Comparison of ENCODE assay signal across 11 mouse cellular contexts in genomic region chr5:150263162-150263561, GRCm38 (mm10).
A peak's percentile ranks its signal among the peaks of the same experiment; 100 is the strongest.
DNase-seq lines count a peak whose midpoint lies in the region; ATAC-seq lines count a peak whose summit lies in the region.
"Had no signal": no experiment of that assay in that cellular context is flagged by ENCODE, and none has a peak within 500 bp of the region (broad histone marks: within the 10 kb centered on the region; RNA-seq: fewer than 3 reads in every experiment).

No protein-coding gene starts in this region.

- H3K4me1 ChIP-seq in hindbrain, embryonic 13.5 days (replicated peaks): peaks cover 56% of the 10 kb centered on the region
- H3K4me1 ChIP-seq in hindbrain, embryonic 12.5 days: peaks cover 24% of the 10 kb centered on the region

- H3K27ac ChIP-seq in hindbrain, embryonic 13.5 days: no peak overlapping the region
- no peak overlapping the region for H3K27ac ChIP-seq in hindbrain, embryonic 12.5 days
- H3K27ac ChIP-seq: embryonic facial prominence, embryonic 12.5 days; limb, embryonic 12.5 days; stomach, embryonic 15.5 days had no signal

- H3K4me3 ChIP-seq in hindbrain, embryonic 13.5 days: 0 out of 2 replicates have a peak overlapping the region, but pooled peaks have one; percentile 5
- H3K4me3 ChIP-seq in hindbrain, embryonic 12.5 days: no peak overlapping the region
- H3K4me3 ChIP-seq: embryonic facial prominence, embryonic 12.5 days; limb, embryonic 12.5 days; stomach, embryonic 15.5 days had no signal

- intact Hi-C loops in heart, postnatal 36 days (cut with DNase I): no loop called here

- DNase-seq in urinary bladder, postnatal 14 days (ENCODE audit: low spot score): peak; percentile 21
- no peak for DNase-seq in urinary bladder, adult 2 months (ENCODE audit: low spot score)
- peak; percentile 48 to 52 for DNase-seq in heart, postnatal 36 days
- no peak for DNase-seq in right cerebral cortex, postnatal 25 days
- no peak for DNase-seq in left cerebral cortex, adult 18-20 months (ENCODE audit: low spot score in 2 of 2)

- ATAC-seq in hindbrain, embryonic 13.5 days (ENCODE audit: low FRiP score): no peak
- ATAC-seq in hindbrain, embryonic 12.5 days (ENCODE audit: low FRiP score): no peak

- no peaks in the 10 kb centered on the region for H3K27me3 ChIP-seq in hindbrain, embryonic 13.5 days
- no peaks in the 10 kb centered on the region for H3K27me3 ChIP-seq in hindbrain, embryonic 12.5 days
- H3K27me3 ChIP-seq: CH12.LX; stomach, embryonic 15.5 days had no signal

- peaks cover under 1% of the 10 kb centered on the region; the same call in 1 of the 2 replicates for H3K36me3 ChIP-seq in hindbrain, embryonic 13.5 days
- H3K36me3 ChIP-seq in hindbrain, embryonic 12.5 days: no peaks in the 10 kb centered on the region
- H3K36me3 ChIP-seq: embryonic facial prominence, embryonic 12.5 days; limb, embryonic 12.5 days; stomach, embryonic 15.5 days had no signal

- WGBS in hindbrain, embryonic 13.5 days: 81% methylated on average over 12 of the region's 12 CpGs
- WGBS in hindbrain, embryonic 12.5 days: 84% methylated on average over 12 of the region's 12 CpGs

- peak overlapping the region; percentile 58; the same call in 1 of the 2 replicates for H3K4me2 ChIP-seq in hindbrain, embryonic 13.5 days
- no peak overlapping the region for H3K4me2 ChIP-seq in hindbrain, embryonic 12.5 days (replicated peaks)
- H3K4me2 ChIP-seq: embryonic facial prominence, embryonic 12.5 days had no signal

- no peak overlapping the region for H3K9ac ChIP-seq in hindbrain, embryonic 13.5 days
- no peak overlapping the region for H3K9ac ChIP-seq in hindbrain, embryonic 12.5 days
- H3K9ac ChIP-seq: embryonic facial prominence, embryonic 12.5 days; limb, embryonic 12.5 days; stomach, embryonic 15.5 days had no signal

- H3K9me3 ChIP-seq in hindbrain, embryonic 13.5 days: no peaks in the 10 kb centered on the region
- H3K9me3 ChIP-seq in hindbrain, embryonic 12.5 days (replicated peaks): no peaks in the 10 kb centered on the region
- H3K9me3 ChIP-seq: embryonic facial prominence, embryonic 12.5 days; limb, embryonic 12.5 days; stomach, embryonic 15.5 days had no signal

Comparison
In these comparisons a context has a peak if more than half of its experiments do, and no peak if none do; other contexts are left out.
1. DNase-seq: peak in urinary bladder, postnatal 14 days (single experiment) and heart, postnatal 36 days (2 of 2); none in urinary bladder, adult 2 months (single experiment), right cerebral cortex, postnatal 25 days (single experiment) and left cerebral cortex, adult 18-20 months (0 of 2).